Mouse (Mus musculus): ENCODE data around the gene Soga1.

Gene Soga1

GRCm38 (mm10) chr2:157078793-157079700 lies at the start of gene Soga1:
Gene Soga1 (minus strand): TSS chr2:157079254.
- peak; percentile 76 to 78 for DNase-seq (ENCODE audit: low spot score in 2 of 2)

GRCm38 (mm10) chr2:157128072-157128471 lies 49.0 kb upstream of the Soga1 start:
- peak in 1 of 2 experiments; percentile 12 for DNase-seq (ENCODE audit: low spot score in 2 of 2)

- no peak for DNase-seq (ENCODE audit: low spot score in 2 of 2)
These were observed 48.3 kb upstream of the Soga1 start for GRCm38 (mm10) chr2:157127370-157127769.

GRCm38 (mm10) chr2:157125246-157125645 lies 46.2 kb upstream of the Soga1 start:
- DNase-seq (ENCODE audit: low spot score in 2 of 2): no peak

GRCm38 (mm10) chr2:157121766-157122165 lies 42.7 kb upstream of the Soga1 start:
- no peak for DNase-seq (ENCODE audit: low spot score in 2 of 2)

- no peak for DNase-seq (ENCODE audit: low spot score in 2 of 2)
These were observed 40.0 kb upstream of the Soga1 start for GRCm38 (mm10) chr2:157119075-157119474.

GRCm38 (mm10) chr2:157118556-157118955 lies 39.5 kb upstream of the Soga1 start:
- no peak for DNase-seq (ENCODE audit: low spot score in 2 of 2)

- no peak for DNase-seq (ENCODE audit: low spot score in 2 of 2)
These were observed 37.9 kb upstream of the Soga1 start for GRCm38 (mm10) chr2:157116964-157117363.

- no peak for DNase-seq (ENCODE audit: low spot score in 2 of 2)
These were observed 29.2 kb upstream of the Soga1 start for GRCm38 (mm10) chr2:157108236-157108635.

- no peak for DNase-seq (ENCODE audit: low spot score in 2 of 2)
These were observed 25.4 kb upstream of the Soga1 start for GRCm38 (mm10) chr2:157104454-157104853.

GRCm38 (mm10) chr2:157102256-157102655 lies 23.2 kb upstream of the Soga1 start:
- no peak for DNase-seq (ENCODE audit: low spot score in 2 of 2)

- peak in 1 of 2 experiments; percentile 28 for DNase-seq (ENCODE audit: low spot score in 2 of 2)
These were observed 22.6 kb upstream of the Soga1 start for GRCm38 (mm10) chr2:157101650-157102049.

GRCm38 (mm10) chr2:157100319-157100605 lies 21.2 kb upstream of the Soga1 start:
- no peak for DNase-seq (ENCODE audit: low spot score in 2 of 2)

GRCm38 (mm10) chr2:157099532-157100318 lies 20.7 kb upstream of the Soga1 start:
- DNase-seq (ENCODE audit: low spot score in 2 of 2): no peak

- DNase-seq (ENCODE audit: low spot score in 2 of 2): peak; percentile 70 to 74
These were observed 16.1 kb upstream of the Soga1 start for GRCm38 (mm10) chr2:157095005-157095755.

- DNase-seq (ENCODE audit: low spot score in 2 of 2): no peak
These were observed 13.0 kb upstream of the Soga1 start for GRCm38 (mm10) chr2:157092024-157092423.

GRCm38 (mm10) chr2:157087536-157088317 lies 8.7 kb upstream of the Soga1 start:
- DNase-seq (ENCODE audit: low spot score in 2 of 2): peak; percentile 48 to 83

GRCm38 (mm10) chr2:157086796-157087195 lies 7.7 kb upstream of the Soga1 start, which contains the start of gene Tldc2:
Gene Tldc2 (plus strand): TSS chr2:157087055.
- DNase-seq (ENCODE audit: low spot score in 2 of 2): no peak

GRCm38 (mm10) chr2:157084831-157085585 lies 6.0 kb upstream of the Soga1 start:
- DNase-seq (ENCODE audit: low spot score in 2 of 2): no peak

GRCm38 (mm10) chr2:157081960-157082359 lies 2.9 kb upstream of the Soga1 start:
- DNase-seq (ENCODE audit: low spot score in 2 of 2): no peak
